Mouse (Mus musculus) limb, embryonic 13.5 days (tissue): ENCODE data around the gene Rps19. TPM values are rescaled to one million over a fixed set of nuclear protein-coding genes. Genes with fewer than 3 reads are reported as not detected.
A peak's percentile ranks its signal among the peaks of the same experiment; 100 is the strongest.
"Not testable (repeated sequence)": the region's sequence is repeated elsewhere in the genome, so short reads cannot be mapped to it uniquely, and the experiment has no call there.

Experiments used
- ATAC-seq: fragments of 200-750 bp; cut with Nextera tagmentation; 2 replicates; pipeline ENCODE4 v1.8.0; 2017; ENCODE audit warnings: low read depth, moderate number of reproducible peaks, moderate TSS enrichment; ENCODE audit not compliant: low FRiP score
- H3K27ac ChIP-seq: fragments of 300-500 bp; sonication (generic); 2 replicates; pipeline ENCODE4 v1.5.1; 2015; ENCODE audit warnings: inconsistent platforms, mild to moderate bottlenecking, moderate library complexity
- H3K27me3 ChIP-seq: fragments of 300-500 bp; sonication (generic); 2 replicates; pipeline ENCODE4 v1.6.1; 2015; ENCODE audit warnings: mild to moderate bottlenecking, inconsistent platforms
- H3K36me3 ChIP-seq: fragments of 300-500 bp; sonication (generic); 2 replicates; pipeline ENCODE4 v1.6.1; 2015; ENCODE audit warnings: inconsistent platforms, mild to moderate bottlenecking, moderate library complexity
- H3K4me1 ChIP-seq: fragments of 300-500 bp; sonication (generic); 2 replicates; pipeline ENCODE4 v1.6.1; 2015; ENCODE audit warnings: inconsistent platforms
- H3K4me2 ChIP-seq: fragments of 300-500 bp; sonication (generic); replicated peaks from 2 replicates; pipeline ENCODE4 v1.6.1; 2015; ENCODE audit warnings: inconsistent platforms, mild to moderate bottlenecking, moderate library complexity
- H3K4me3 ChIP-seq: fragments of 300-500 bp; sonication (generic); 2 replicates; pipeline ENCODE4 v1.5.1; 2015; ENCODE audit warnings: moderate library complexity, mild to moderate bottlenecking, inconsistent platforms
- H3K9ac ChIP-seq: fragments of 300-500 bp; sonication (generic); 2 replicates; pipeline ENCODE4 v1.6.1; 2015; ENCODE audit warnings: mild to moderate bottlenecking, inconsistent platforms
- H3K9me3 ChIP-seq: fragments of 300-500 bp; sonication (generic); 2 replicates; pipeline ENCODE4 v1.6.1; 2016; ENCODE audit warnings: inconsistent platforms
- WGBS: fragments of 180-500 bp; shearing (Covaris S2); methylation state at CpG from one replicate; pipeline ENCODE4 v1.1.7; 2015; 5-methylcytosine and 5-hydroxymethylcytosine counted together
- polyA plus RNA-seq: library from polyadenylated mRNA; unstranded; fragments of >200 nt; fragmentation: Nextera tagmentation; extraction: Ambion mirVana; gene quantifications from 2 replicates; pipeline ENCODE4 v1.2.1, GENCODE M21; 2015

Rps19 gene
- polyA plus RNA-seq, 1 experiment from 2014 or later: 2,528 TPM

GRCm38 (mm10) chr7:24882416-24883199 is 1.6 kb upstream of the Rps19 start:
- no peak overlapping the region for H3K4me2 ChIP-seq
- no peak for ATAC-seq
- H3K4me3 ChIP-seq: no peak overlapping the region
- no peak overlapping the region for H3K27ac ChIP-seq
- H3K27me3 ChIP-seq: no peaks in the 10 kb centered on the region
- no peak overlapping the region for H3K9ac ChIP-seq
- H3K9me3 ChIP-seq: no peaks in the 10 kb centered on the region
- peaks cover 33% of the 10 kb centered on the region for H3K4me1 ChIP-seq
- peaks cover 23% of the 10 kb centered on the region for H3K36me3 ChIP-seq
- WGBS: 91% methylated on average over 9 of the region's 9 CpGs

- WGBS: under 1% methylated on average over 47 of the region's 47 CpGs
- ATAC-seq: no peak; the same call in 1 of the 2 replicates
- H3K27me3 ChIP-seq: no peaks in the 10 kb centered on the region
These were observed 621 bp downstream of the Rps19 start for GRCm38 (mm10) chr7:24884693-24885291.

GRCm38 (mm10) chr7:24885468-24886307 is 1.5 kb downstream of the Rps19 start:
- H3K4me2 ChIP-seq: peak overlapping the region; percentile 94
- peak overlapping the region; percentile 100 for H3K9ac ChIP-seq
- peak overlapping the region; percentile 86 for H3K27ac ChIP-seq
- H3K4me3 ChIP-seq: peak overlapping the region; percentile 99
- H3K36me3 ChIP-seq: peaks cover 54% of the 10 kb centered on the region
- 37% methylated on average over 12 of the region's 12 CpGs for WGBS
- H3K27me3 ChIP-seq: no peaks in the 10 kb centered on the region
- peaks cover 28% of the 10 kb centered on the region for H3K4me1 ChIP-seq
- no peak for ATAC-seq
- no peaks in the 10 kb centered on the region for H3K9me3 ChIP-seq

More at GRCm38 (mm10) chr7:24884693-24885291, 621 bp downstream of the Rps19 start:
- peak overlapping the region; percentile 86 for H3K27ac ChIP-seq
- peaks cover 28% of the 10 kb centered on the region for H3K4me1 ChIP-seq
- H3K4me3 ChIP-seq: peak overlapping the region; percentile 99
- no peaks in the 10 kb centered on the region for H3K9me3 ChIP-seq
- peaks cover 45% of the 10 kb centered on the region for H3K36me3 ChIP-seq
- H3K9ac ChIP-seq: peak overlapping the region; percentile 100
- H3K4me2 ChIP-seq: peak overlapping the region; percentile 94

- Histone ChIP-seq H3K27ac (peak overlapping the region; percentile 86; the same call in 1 of the 2 replicates), H3K27me3 (no peaks in the 10 kb centered on the region), H3K4me2 (peak overlapping the region; percentile 94), H3K9ac (peak overlapping the region; percentile 100), H3K36me3 (peaks cover 54% of the 10 kb centered on the region), H3K4me3 (peak overlapping the region; percentile 99), H3K4me1 (peaks cover 28% of the 10 kb centered on the region), H3K9me3 (no peaks in the 10 kb centered on the region)
- no peak for ATAC-seq
- 65% methylated on average over 4 of the region's 4 CpGs for WGBS
These were observed 2.1 kb downstream of the Rps19 start for GRCm38 (mm10) chr7:24886308-24886633.

GRCm38 (mm10) chr7:24887096-24887495 is 2.9 kb downstream of the Rps19 start:
- Histone ChIP-seq H3K36me3 (peaks cover 54% of the 10 kb centered on the region), H3K9me3 (no peaks in the 10 kb centered on the region), H3K4me2 (peak overlapping the region; percentile 94), H3K27ac (peak overlapping the region; percentile 33; the same call in 1 of the 2 replicates), H3K27me3 (no peaks in the 10 kb centered on the region), H3K4me3 (0 out of 2 replicates have a peak overlapping the region, but pooled peaks have one; percentile 99), H3K9ac (peak overlapping the region; percentile 100), H3K4me1 (peaks cover 28% of the 10 kb centered on the region)
- no peak for ATAC-seq
- WGBS: 62% methylated on average over 4 of the region's 4 CpGs

- peak overlapping the region; percentile 28; the same call in 1 of the 2 replicates for H3K27ac ChIP-seq
These were observed 5.5 kb downstream of the Rps19 start for GRCm38 (mm10) chr7:24889431-24890220.

GRCm38 (mm10) chr7:24890281-24891216 is 6.4 kb downstream of the Rps19 start:
- Histone ChIP-seq H3K4me2 (no peak overlapping the region), H3K4me1 (peaks cover 24% of the 10 kb centered on the region), H3K27me3 (no peaks in the 10 kb centered on the region), H3K36me3 (peaks cover 52% of the 10 kb centered on the region), H3K9ac (no peak overlapping the region), H3K9me3 (no peaks in the 10 kb centered on the region), H3K4me3 (no peak overlapping the region), H3K27ac (no peak overlapping the region; the same call in 1 of the 2 replicates)
- WGBS: 29% methylated on average over 10 of the region's 10 CpGs
- peak; percentile 62 for ATAC-seq

More at GRCm38 (mm10) chr7:24889431-24890220, 5.5 kb downstream of the Rps19 start:
- no peaks in the 10 kb centered on the region for H3K9me3 ChIP-seq
- H3K36me3 ChIP-seq: peaks cover 54% of the 10 kb centered on the region
- ATAC-seq: peak; percentile 13; the same call in 1 of the 2 replicates
- peaks cover 28% of the 10 kb centered on the region for H3K4me1 ChIP-seq
- no peaks in the 10 kb centered on the region for H3K27me3 ChIP-seq
- WGBS: 78% methylated on average over 6 of the region's 6 CpGs
- H3K4me3 ChIP-seq: no peak overlapping the region
- 0 out of 2 replicates have a peak overlapping the region, but pooled peaks have one; percentile 14 for H3K9ac ChIP-seq
- H3K4me2 ChIP-seq: no peak overlapping the region

GRCm38 (mm10) chr7:24891241-24892124 is 7.3 kb downstream of the Rps19 start:
- Histone ChIP-seq H3K27ac (no peak overlapping the region), H3K36me3 (peaks cover 43% of the 10 kb centered on the region), H3K9me3 (no peaks in the 10 kb centered on the region)

GRCm38 (mm10) chr7:24892125-24892583 is 8.0 kb downstream of the Rps19 start:
- H3K4me3 ChIP-seq: no peak overlapping the region
- H3K9ac ChIP-seq: no peak overlapping the region
- no peak for ATAC-seq
- peaks cover 36% of the 10 kb centered on the region for H3K36me3 ChIP-seq
- H3K4me1 ChIP-seq: peaks cover 8% of the 10 kb centered on the region
- H3K27ac ChIP-seq: no peak overlapping the region
- no peaks in the 10 kb centered on the region for H3K27me3 ChIP-seq
- H3K4me2 ChIP-seq: no peak overlapping the region
- WGBS: 73% methylated on average over 2 of the region's 2 CpGs
- H3K9me3 ChIP-seq: no peaks in the 10 kb centered on the region

More at GRCm38 (mm10) chr7:24891241-24892124, 7.3 kb downstream of the Rps19 start:
- H3K9ac ChIP-seq: no peak overlapping the region
- H3K4me2 ChIP-seq: no peak overlapping the region
- peaks cover 15% of the 10 kb centered on the region for H3K4me1 ChIP-seq
- H3K4me3 ChIP-seq: no peak overlapping the region
- no peak for ATAC-seq
- 56% methylated on average over 3 of the region's 3 CpGs for WGBS
- H3K27me3 ChIP-seq: no peaks in the 10 kb centered on the region

- not testable (repeated sequence) for H3K4me1 ChIP-seq, H3K9ac ChIP-seq, H3K4me3 ChIP-seq, H3K27me3 ChIP-seq, ATAC-seq, H3K4me2 ChIP-seq, H3K36me3 ChIP-seq, H3K9me3 ChIP-seq, H3K27ac ChIP-seq
- WGBS: 80% methylated on average over 2 of the region's 2 CpGs
These were observed 11.6 kb downstream of the Rps19 start for GRCm38 (mm10) chr7:24895749-24896148.
